Mouse (Mus musculus) heart, adult 2 months (tissue): ENCODE measurements around the gene Sppl3. TPM values are rescaled to one million over a fixed set of nuclear protein-coding genes. Genes with fewer than 3 reads are reported as not detected.

ENCODE experiments used
- DNase-seq, 2 experiments: peaks; one replicate each; pipeline ENCODE4 v3.0.0; 2021
- H3K27ac ChIP-seq: fragments of 200-600 bp; 2 replicates; pipeline ENCODE4 v1.8.1; 2022
- H3K27me3 ChIP-seq: fragments of 200-500 bp; 2 replicates; pipeline ENCODE4 v1.6.1; 2012; ENCODE audit warnings: mild to moderate bottlenecking, low read length, inconsistent platforms, mixed read lengths; ENCODE audit not compliant: control insufficient read depth, insufficient read depth
- H3K36me3 ChIP-seq: fragments of 200-500 bp; 2 replicates; pipeline ENCODE4 v1.6.1; 2012; ENCODE audit warnings: low read length, inconsistent platforms; ENCODE audit not compliant: control insufficient read depth, insufficient read depth
- H3K4me1 ChIP-seq: fragments of 200-500 bp; 2 replicates; pipeline ENCODE4 v1.6.1; 2011; ENCODE audit warnings: low read length; ENCODE audit not compliant: control insufficient read depth, insufficient read depth
- H3K4me3 ChIP-seq: fragments of 200-600 bp; 2 replicates; pipeline ENCODE4 v1.8.1; 2022
- H3K79me2 ChIP-seq: fragments of 200-500 bp; replicated peaks from 2 replicates; pipeline ENCODE4 v1.6.1; 2012; ENCODE audit warnings: mild to moderate bottlenecking, inconsistent platforms, low read length, moderate library complexity, mixed read lengths; ENCODE audit not compliant: control insufficient read depth, insufficient read depth
- H3K9ac ChIP-seq: fragments of 200-500 bp; 2 replicates; pipeline ENCODE4 v1.6.1; 2012; ENCODE audit warnings: low read depth, mild to moderate bottlenecking, control low read depth, inconsistent platforms, low read length, mixed read lengths
- CTCF ChIP-seq: fragments of 200-600 bp; IDR thresholded peaks from 2 replicates; pipeline ENCODE4 v1.8.1; 2022; ENCODE audit warnings: antibody characterized with exemption, mild to moderate bottlenecking, moderate library complexity
- EP300 ChIP-seq: fragments of 200-500 bp; IDR thresholded peaks from 2 replicates; pipeline ENCODE4 v1.6.1; 2011; ENCODE audit warnings: low read depth, low read length, control low read depth; ENCODE audit not compliant: insufficient read depth
- POLR2A ChIP-seq: fragments of 200-500 bp; IDR thresholded peaks from 2 replicates; pipeline ENCODE4 v1.6.1; 2011; ENCODE audit warnings: mild to moderate bottlenecking, low read depth, low read length, control low read depth; ENCODE audit not compliant: insufficient read depth
- WGBS: fragments of 180-500 bp; shearing (Covaris S2); methylation state at CpG from one replicate; pipeline ENCODE4 v1.1.7; 2018; 5-methylcytosine and 5-hydroxymethylcytosine counted together
- intact Hi-C: fragments of 180-260 bp; cut with DNase I; formaldehyde crosslinking; loops from one replicate; pipeline ENCODE4 v1.15.1; 2025
- polyA plus RNA-seq: library from polyadenylated mRNA; depleted of rRNA; stranded (reverse); fragments of >200 nt; gene quantifications from 2 replicates; pipeline ENCODE4 v1.2.3, GENCODE M21; 2012
- total RNA-seq, 2 experiments: library from RNA; stranded (reverse); gene quantifications; 2 replicates each; pipeline ENCODE4 v1.2.3; 2021

Sppl3 gene
- total and polyA plus RNA-seq, 3 experiments, result 32.0 to 40.8 (median 32.2) TPM

GRCm38 (mm10) chr5:115050776-115051175 lies 39.8 kb downstream of the Sppl3 start:
- H3K27ac ChIP-seq, result no peak overlapping the region
- WGBS, result 79% methylated on average over 6 of the region's 6 CpGs
- no peaks in the 10 kb centered on the region for H3K27me3 ChIP-seq
- H3K79me2 ChIP-seq, result peaks cover 20% of the 10 kb centered on the region
- DNase-seq, result no peak
- peaks cover 7% of the 10 kb centered on the region for H3K36me3 ChIP-seq
- H3K9ac ChIP-seq, result no peak overlapping the region
- intact Hi-C loops, result no loop called here
- peaks cover 20% of the 10 kb centered on the region for H3K4me1 ChIP-seq
- no peak overlapping the region for H3K4me3 ChIP-seq
- TF ChIP-seq POLR2A (no peak), CTCF (no peak), EP300 (no peak)

GRCm38 (mm10) chr5:115052546-115052945 lies 41.6 kb downstream of the Sppl3 start:
- intact Hi-C loops, result no loop called here
- H3K9ac ChIP-seq, result no peak overlapping the region
- peaks cover 20% of the 10 kb centered on the region for H3K79me2 ChIP-seq
- no peak overlapping the region for H3K27ac ChIP-seq
- no peaks in the 10 kb centered on the region for H3K27me3 ChIP-seq
- H3K36me3 ChIP-seq, result peaks cover 7% of the 10 kb centered on the region
- no peak for DNase-seq
- TF ChIP-seq CTCF (no peak), POLR2A (no peak), EP300 (no peak)
- H3K4me3 ChIP-seq, result no peak overlapping the region
- WGBS, result 62% methylated on average over 8 of the region's 8 CpGs
- peaks cover 20% of the 10 kb centered on the region for H3K4me1 ChIP-seq

GRCm38 (mm10) chr5:115053791-115054396 lies 43.0 kb downstream of the Sppl3 start:
- TF ChIP-seq CTCF (no peak), EP300 (no peak), POLR2A (no peak)
- Histone ChIP-seq H3K79me2 (peaks cover 15% of the 10 kb centered on the region), H3K9ac (no peak overlapping the region), H3K27ac (no peak overlapping the region), H3K36me3 (peaks cover 7% of the 10 kb centered on the region), H3K27me3 (no peaks in the 10 kb centered on the region), H3K4me3 (no peak overlapping the region), H3K4me1 (peaks cover 21% of the 10 kb centered on the region)
- intact Hi-C loops, result no loop called here
- no peak for DNase-seq
- 76% methylated on average over 22 of the region's 22 CpGs for WGBS

- Histone ChIP-seq H3K4me3 (no peak overlapping the region), H3K79me2 (peaks cover 15% of the 10 kb centered on the region), H3K36me3 (peaks cover 6% of the 10 kb centered on the region), H3K27me3 (no peaks in the 10 kb centered on the region), H3K9ac (no peak overlapping the region), H3K27ac (no peak overlapping the region), H3K4me1 (peaks cover 23% of the 10 kb centered on the region)
- TF ChIP-seq POLR2A (no peak), CTCF (no peak), EP300 (no peak)
- intact Hi-C loops, result no loop called here
- DNase-seq, result no peak
- WGBS, result 20% methylated on average over 6 of the region's 6 CpGs
Observed at GRCm38 (mm10) chr5:115055418-115055817, 44.5 kb downstream of the Sppl3 start.

DNA sequence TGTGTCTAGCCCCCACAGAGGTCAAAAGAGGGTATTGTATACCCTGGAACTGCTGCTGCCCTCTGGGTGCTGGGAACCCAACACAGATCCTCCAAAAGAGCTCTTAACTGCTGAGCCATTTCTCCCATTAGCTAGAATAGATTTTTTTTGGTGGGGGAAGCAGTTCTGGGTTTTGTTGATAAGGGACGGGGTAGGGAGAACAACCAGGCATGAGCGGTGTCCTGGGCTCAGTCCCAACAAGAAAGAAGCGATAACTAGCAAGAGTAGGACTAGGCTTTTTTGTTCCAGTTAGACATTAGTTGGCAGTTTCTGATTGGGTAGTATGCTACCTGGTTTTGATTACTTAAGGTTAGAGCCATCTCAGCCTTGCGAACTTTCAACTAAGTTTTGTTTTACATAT lies 46.2 kb downstream of the Sppl3 start:
- Histone ChIP-seq H3K4me1 (peaks cover 20% of the 10 kb centered on the region), H3K27ac (no peak overlapping the region), H3K27me3 (no peaks in the 10 kb centered on the region), H3K9ac (no peak overlapping the region), H3K79me2 (peaks cover 12% of the 10 kb centered on the region), H3K4me3 (no peak overlapping the region), H3K36me3 (peaks cover 6% of the 10 kb centered on the region)
- TF ChIP-seq CTCF (no peak), EP300 (no peak), POLR2A (no peak)
- intact Hi-C loops, result no loop called here
- WGBS, result 59% methylated on average over 4 of the region's 4 CpGs
- no peak for DNase-seq

DNA sequence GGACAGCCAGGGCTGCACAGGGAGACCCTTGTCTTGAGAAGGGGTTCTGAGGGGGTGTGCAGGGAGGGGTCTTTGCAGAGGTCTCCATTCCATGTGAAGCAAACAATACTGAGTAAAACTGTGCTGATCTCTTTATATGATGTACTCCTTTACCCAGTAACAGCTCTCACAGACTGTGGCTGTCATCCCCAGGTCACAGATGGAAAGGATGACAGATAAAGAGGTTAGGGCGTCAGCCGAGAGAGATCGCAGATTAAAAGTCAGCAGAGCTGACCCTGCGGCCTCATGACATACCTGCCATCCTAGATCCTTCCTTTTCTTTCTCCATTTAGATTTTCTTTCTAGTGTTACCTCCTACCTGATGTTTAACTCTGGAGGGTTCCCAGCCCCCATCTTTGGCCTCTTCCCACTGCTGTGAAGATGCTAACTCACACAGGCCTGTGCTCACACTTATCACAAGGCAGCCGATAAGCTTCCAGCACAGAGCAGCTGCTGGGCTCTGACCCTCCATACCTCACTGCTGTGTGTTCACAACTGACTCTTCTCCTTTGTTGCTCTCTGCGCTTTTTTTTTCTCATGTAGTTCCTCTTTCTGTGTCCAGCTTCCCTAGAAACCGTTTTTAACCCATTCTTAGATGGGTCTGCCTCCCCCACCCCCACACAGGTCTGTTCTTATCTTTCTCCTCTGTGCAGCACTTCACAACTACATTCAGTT lies 47.8 kb downstream of the Sppl3 start:
- intact Hi-C loops, result no loop called here
- no peak for DNase-seq
- peaks cover 9% of the 10 kb centered on the region for H3K79me2 ChIP-seq
- TF ChIP-seq CTCF, result no peak
- TF ChIP-seq POLR2A, result no peak
- TF ChIP-seq EP300, result no peak
- H3K27me3 ChIP-seq, result no peaks in the 10 kb centered on the region
- WGBS, result 41% methylated on average over 7 of the region's 7 CpGs
- H3K9ac ChIP-seq, result no peak overlapping the region
- H3K27ac ChIP-seq, result no peak overlapping the region
- H3K4me1 ChIP-seq, result peaks cover 14% of the 10 kb centered on the region
- H3K36me3 ChIP-seq, result peaks cover 2% of the 10 kb centered on the region; the same call in 1 of the 2 replicates
- no peak overlapping the region for H3K4me3 ChIP-seq
